8 mouse cellular contexts compared by ENCODE assay signal in the genomic region with DNA sequence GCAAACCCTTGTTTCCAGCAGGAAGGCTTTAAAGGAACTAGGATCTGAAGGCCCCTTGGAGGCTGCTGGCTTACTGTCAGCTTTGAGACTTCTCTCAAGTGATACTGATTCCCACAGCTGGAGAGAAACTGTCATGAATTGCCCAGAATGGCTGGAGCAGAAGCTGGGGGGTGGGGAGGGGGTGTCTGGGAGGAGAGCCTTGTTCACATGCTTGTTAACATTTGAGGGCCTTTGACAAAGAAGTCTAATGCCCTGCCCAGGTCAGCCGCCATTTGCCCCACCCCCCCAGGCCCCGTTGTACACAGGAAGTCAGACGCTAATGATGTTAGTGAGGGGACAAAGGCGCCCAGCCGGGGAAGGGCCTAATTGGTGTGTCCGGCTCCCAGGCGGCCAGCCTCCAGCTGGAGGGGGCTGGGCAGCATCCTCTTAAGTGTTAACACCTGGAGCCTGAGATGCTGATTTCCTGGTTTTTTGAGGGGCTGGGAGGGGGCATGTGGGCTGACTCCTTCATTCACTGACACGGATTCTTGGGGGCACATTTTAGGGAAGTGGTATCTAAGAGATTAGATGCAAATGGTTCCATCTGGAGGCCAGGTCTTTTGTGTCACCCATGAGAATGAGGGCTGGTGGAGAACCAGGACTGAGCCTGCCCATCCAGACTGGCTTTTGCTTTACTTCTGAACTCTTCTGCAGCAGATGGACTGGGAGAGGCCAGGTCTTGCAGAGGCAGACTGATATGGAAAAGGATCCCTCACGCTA. TPM values are rescaled to one million over a fixed set of nuclear protein-coding genes. Genes with fewer than 3 reads are reported as not detected.
A peak's percentile ranks its signal among the peaks of the same experiment; 100 is the strongest.
DNase-seq lines count a peak whose midpoint lies in the region; ATAC-seq lines count a peak whose summit lies in the region.

No protein-coding gene starts in this region.

- H3K27me3 ChIP-seq in embryonic facial prominence, embryonic 13.5 days, result no peaks in the 10 kb centered on the region

- H3K9ac ChIP-seq in embryonic facial prominence, embryonic 13.5 days, result 0 out of 2 replicates have a peak overlapping the region, but pooled peaks have one; percentile 40

- DNase-seq in Muller cell, postnatal 12 days (ENCODE audit: inconsistent ontology term), result peak; percentile 79
- peak; percentile 45 for DNase-seq in heart, postnatal 4 days
- peak; percentile 75 for DNase-seq in lung, postnatal 10 days
- DNase-seq in layer of hippocampus, postnatal 25 days (ENCODE audit: extremely low spot score in 1 of 2, low spot score in 1 of 2), result no peak
- no peak for DNase-seq in right cerebral cortex, postnatal 36 days (ENCODE audit: low spot score in 2 of 2)
- DNase-seq in layer of hippocampus, adult 9-10 months (ENCODE audit: low spot score), result no peak
- no peak for DNase-seq in layer of hippocampus, postnatal 14 days (ENCODE audit: low spot score in 2 of 2)

- no peak overlapping the region for H3K4me3 ChIP-seq in embryonic facial prominence, embryonic 13.5 days

- H3K36me3 ChIP-seq in embryonic facial prominence, embryonic 13.5 days, result no peaks in the 10 kb centered on the region

- H3K9me3 ChIP-seq in embryonic facial prominence, embryonic 13.5 days, result no peaks in the 10 kb centered on the region

- peaks cover 80% of the 10 kb centered on the region for H3K4me1 ChIP-seq in embryonic facial prominence, embryonic 13.5 days

- peak overlapping the region; percentile 27 for H3K4me2 ChIP-seq in embryonic facial prominence, embryonic 13.5 days

- WGBS in embryonic facial prominence, embryonic 13.5 days, result 12% methylated on average over 9 of the region's 9 CpGs

- H3K27ac ChIP-seq in embryonic facial prominence, embryonic 13.5 days, result peak overlapping the region; percentile 89

- no peak for ATAC-seq in embryonic facial prominence, embryonic 13.5 days (ENCODE audit: insufficient number of reproducible peaks, insufficient read depth, low FRiP score, low TSS enrichment, low read depth)

RNA-seq across cellular contexts. Expression of gene Il17rd, which starts 27.6 kb away (rescaled TPM):
- 6.8 and 6.9 TPM in 2 replicates for polyA plus RNA-seq in embryonic facial prominence, embryonic 13.5 days (2015; fragmentation: Nextera tagmentation; extraction: Ambion mirVana)
- total RNA-seq in heart, postnatal 4 days (2021), result 1 to 10 TPM; 4.9 to 5.4 TPM
- 1 to 10 TPM; 3.1 to 3.9 TPM for total RNA-seq in layer of hippocampus, postnatal 25 days (2021)
- total RNA-seq in layer of hippocampus, postnatal 14 days (2021), result 1 to 10 TPM; 3.9 to 4.3 TPM

RNA-seq across cellular contexts. Expression of gene Arhgef3, which starts 48.3 kb away (rescaled TPM):
- 12.6 and 12.8 TPM in 2 replicates for polyA plus RNA-seq in embryonic facial prominence, embryonic 13.5 days (2015; fragmentation: Nextera tagmentation; extraction: Ambion mirVana)
- total RNA-seq in heart, postnatal 4 days (2021), result 10 to 100 TPM; 30.5 to 31.9 TPM
- total RNA-seq in layer of hippocampus, postnatal 25 days (2021), result 10 to 100 TPM; 61.4 to 77.2 TPM
- total RNA-seq in layer of hippocampus, postnatal 14 days (2021), result 10 to 100 TPM; 53.9 to 55.8 TPM

Comparison
In these comparisons a context has a peak if more than half of its experiments do, and no peak if none do; other contexts are left out.
1. DNase-seq: peak in Muller cell, postnatal 12 days (single experiment), heart, postnatal 4 days (single experiment) and lung, postnatal 10 days (single experiment); none in layer of hippocampus, postnatal 25 days (0 of 2), right cerebral cortex, postnatal 36 days (0 of 2), layer of hippocampus, adult 9-10 months (single experiment) and layer of hippocampus, postnatal 14 days (0 of 2).